Mouse (Mus musculus): Measurements from ENCODE around the gene Srf.

Srf gene

GRCm38 (mm10) chr17:46511059-46511710 is 44.8 kb downstream of the Srf start:
- no peak for DNase-seq

- DNase-seq = no peak
These were observed 50.4 kb downstream of the Srf start for GRCm38 (mm10) chr17:46505617-46506016.

GRCm38 (mm10) chr17:46503847-46504638 is 51.9 kb downstream of the Srf start:
- DNase-seq = no peak

- DNase-seq = no peak
These were observed 53.2 kb downstream of the Srf start for GRCm38 (mm10) chr17:46502775-46503174.

Measured in cerebellum, adult 11 months (tissue).